Mouse (Mus musculus): Measurements from ENCODE around the gene Mybphl. TPM values are rescaled to one million over a fixed set of nuclear protein-coding genes. Genes with fewer than 3 reads are reported as not detected.

The Mybphl gene
- polyA plus RNA-seq, 1 experiment, result 0.12 TPM

DNA sequence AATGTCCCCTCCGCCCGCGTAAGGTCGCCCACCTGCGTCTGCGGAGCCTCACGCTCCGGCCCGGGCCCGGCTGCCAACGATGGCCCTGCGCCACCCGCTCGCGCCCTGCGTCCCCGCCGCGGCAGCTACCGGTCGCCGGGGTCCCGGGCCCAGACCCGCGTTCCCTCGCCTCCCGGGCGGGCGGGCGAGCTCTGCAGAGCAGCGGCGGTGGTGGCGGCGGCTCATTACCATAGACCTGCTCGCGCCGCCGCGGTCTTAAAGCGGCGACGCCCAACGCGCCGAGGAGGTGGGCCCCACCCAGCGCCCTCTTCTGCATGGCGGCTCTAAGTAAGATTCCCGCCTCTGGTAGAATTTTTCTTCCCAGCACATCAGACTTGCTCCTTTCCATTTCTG lies 51.1 kb downstream of the Mybphl start:
- TF ChIP-seq CTCF (IDR thresholded peaks at IDR 0.05; ENCODE audit: control insufficient read depth, insufficient read depth, insufficient replicate concordance, low read depth, low read length) (no peak), POLR2A (IDR thresholded peaks at IDR 0.05; ENCODE audit: control insufficient read depth, low read depth, low read length) (peak; percentile 29; the same call in 1 of the 2 replicates)
- Histone ChIP-seq H3K27me3 (ENCODE audit: control insufficient read depth, insufficient read depth, low read length) (no peaks in the 10 kb centered on the region), H3K4me3 (ENCODE audit: control insufficient read depth, low read depth, low read length) (peak overlapping the region; percentile 77), H3K4me1 (ENCODE audit: control insufficient read depth, insufficient read depth, low read length) (peaks cover 21% of the 10 kb centered on the region), H3K36me3 (ENCODE audit: control insufficient read depth, insufficient read depth, low read length) (no peaks in the 10 kb centered on the region), H3K27ac (ENCODE audit: control insufficient read depth, insufficient read depth, low read depth, low read length) (no peak overlapping the region)

DNA sequence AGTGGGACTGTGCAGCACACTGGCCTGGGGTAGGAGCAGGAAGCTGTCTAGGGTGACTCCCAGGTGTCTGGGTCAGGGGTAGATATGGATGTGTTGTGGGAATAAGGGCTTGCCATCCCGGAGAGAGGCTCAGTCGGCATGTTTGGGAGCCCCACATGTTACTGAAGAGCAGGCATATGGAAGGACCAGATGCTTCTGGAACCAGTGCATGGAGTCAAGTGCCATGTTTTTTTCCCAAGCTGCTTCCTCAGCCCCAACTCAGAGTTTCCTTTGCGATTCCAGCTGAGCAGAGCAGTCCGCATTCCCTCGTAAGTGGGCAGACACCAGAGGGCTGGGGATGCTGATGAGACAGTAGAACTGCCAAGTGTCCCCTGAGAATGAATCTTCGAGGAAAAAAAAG lies 58.3 kb downstream of the Mybphl start:
- TF ChIP-seq CTCF (IDR thresholded peaks at IDR 0.05; ENCODE audit: control insufficient read depth, insufficient read depth, insufficient replicate concordance, low read depth, low read length), result no peak
- no peak for TF ChIP-seq POLR2A (IDR thresholded peaks at IDR 0.05; ENCODE audit: control insufficient read depth, low read depth, low read length)
- H3K27ac ChIP-seq (ENCODE audit: control insufficient read depth, insufficient read depth, low read depth, low read length), result no peak overlapping the region
- H3K27me3 ChIP-seq (ENCODE audit: control insufficient read depth, insufficient read depth, low read length), result no peaks in the 10 kb centered on the region
- peaks cover 5% of the 10 kb centered on the region for H3K4me1 ChIP-seq (ENCODE audit: control insufficient read depth, insufficient read depth, low read length)
- H3K36me3 ChIP-seq (ENCODE audit: control insufficient read depth, insufficient read depth, low read length), result no peaks in the 10 kb centered on the region
- H3K4me3 ChIP-seq (ENCODE audit: control insufficient read depth, low read depth, low read length), result no peak overlapping the region

DNA sequence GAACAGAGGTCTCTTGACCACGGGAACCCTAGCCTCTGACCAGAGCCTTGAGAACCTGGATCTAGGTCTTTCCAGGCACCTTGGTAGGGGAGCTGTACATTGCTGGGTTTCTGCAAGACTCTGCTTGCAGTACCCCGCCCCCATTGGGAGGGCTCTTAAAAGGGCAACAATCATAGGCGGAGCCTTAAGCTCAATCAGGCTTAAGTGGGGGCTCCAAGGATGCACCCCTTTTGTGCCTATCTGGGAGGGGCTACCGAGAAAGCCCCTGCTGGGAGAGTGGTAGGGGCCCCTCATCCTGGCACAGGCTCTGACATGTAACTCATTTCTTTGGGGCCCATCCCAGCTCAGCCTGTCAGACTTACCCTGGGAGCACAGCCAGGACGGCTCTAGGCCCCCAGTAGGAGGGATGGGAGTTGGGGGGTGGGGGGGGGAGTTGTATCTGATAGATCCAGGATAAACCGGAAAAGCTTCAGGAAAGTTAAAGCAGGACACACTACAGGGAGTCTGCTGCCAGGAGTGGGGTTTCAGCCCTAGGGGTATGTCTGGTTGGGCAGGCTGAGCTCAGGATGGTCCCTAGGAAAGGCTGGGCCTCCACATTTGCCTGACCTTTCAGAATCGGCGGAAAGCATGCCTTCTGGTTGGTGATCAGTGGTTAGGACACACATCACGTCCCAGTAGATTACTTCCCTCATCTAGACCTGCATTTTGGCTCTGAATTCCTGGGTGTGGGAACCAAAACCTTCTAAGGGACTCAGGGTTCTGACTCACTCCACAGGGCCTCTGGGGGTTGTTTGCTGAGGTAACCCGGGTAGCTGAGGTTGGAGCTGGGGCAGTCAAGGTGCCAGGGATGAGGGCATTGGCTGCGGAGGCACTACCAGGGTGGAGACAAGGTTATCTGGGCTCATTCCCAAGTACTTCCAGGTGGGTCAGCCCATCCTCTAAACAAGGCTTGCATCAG lies 59.4 kb downstream of the Mybphl start:
- TF ChIP-seq POLR2A (IDR thresholded peaks at IDR 0.05; ENCODE audit: control insufficient read depth, low read depth, low read length) (no peak), CTCF (IDR thresholded peaks at IDR 0.05; ENCODE audit: control insufficient read depth, insufficient read depth, insufficient replicate concordance, low read depth, low read length) (no peak)
- Histone ChIP-seq H3K4me1 (ENCODE audit: control insufficient read depth, insufficient read depth, low read length) (peaks cover 5% of the 10 kb centered on the region), H3K27ac (ENCODE audit: control insufficient read depth, insufficient read depth, low read depth, low read length) (no peak overlapping the region), H3K4me3 (ENCODE audit: control insufficient read depth, low read depth, low read length) (no peak overlapping the region), H3K36me3 (ENCODE audit: control insufficient read depth, insufficient read depth, low read length) (no peaks in the 10 kb centered on the region; the same call in 1 of the 2 replicates), H3K27me3 (ENCODE audit: control insufficient read depth, insufficient read depth, low read length) (no peaks in the 10 kb centered on the region)

DNA sequence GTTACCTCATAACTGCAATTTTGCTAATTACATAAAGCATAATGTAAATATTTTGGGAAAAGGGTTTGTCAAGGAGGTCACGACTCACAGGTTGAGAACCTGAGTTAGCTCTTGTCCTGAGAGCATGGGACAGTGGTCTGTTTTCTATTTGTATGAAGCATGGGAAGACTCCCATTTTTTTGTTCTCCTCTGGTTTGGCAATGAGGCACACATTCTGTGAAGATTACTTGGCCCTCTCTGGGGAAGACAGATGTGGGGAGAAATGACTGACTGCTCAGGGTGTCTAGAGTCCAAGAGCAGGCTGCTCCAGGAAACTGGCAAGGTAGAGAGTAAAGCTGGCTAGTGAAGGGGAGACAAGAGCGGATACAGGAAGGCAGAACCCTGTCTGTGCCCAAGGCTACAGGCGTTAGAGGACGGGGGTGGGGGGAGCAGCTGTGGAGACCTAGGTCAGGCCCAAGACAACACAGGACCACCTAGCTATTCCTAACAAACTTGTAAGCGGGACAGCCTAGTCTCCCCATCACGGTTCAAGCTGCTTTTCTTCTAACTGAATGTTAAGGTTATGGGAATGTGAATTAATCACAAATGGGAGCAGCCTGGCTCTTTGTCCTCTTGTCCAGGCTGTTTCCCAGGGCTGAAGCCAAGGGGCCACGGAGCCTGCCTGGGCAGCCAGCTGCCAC lies 60.4 kb downstream of the Mybphl start:
- H3K4me1 ChIP-seq (ENCODE audit: control insufficient read depth, insufficient read depth, low read length), result peaks cover 5% of the 10 kb centered on the region
- no peak overlapping the region for H3K4me3 ChIP-seq (ENCODE audit: control insufficient read depth, low read depth, low read length)
- no peaks in the 10 kb centered on the region for H3K27me3 ChIP-seq (ENCODE audit: control insufficient read depth, insufficient read depth, low read length)
- H3K36me3 ChIP-seq (ENCODE audit: control insufficient read depth, insufficient read depth, low read length), result no peaks in the 10 kb centered on the region; the same call in 1 of the 2 replicates
- no peak for TF ChIP-seq POLR2A (IDR thresholded peaks at IDR 0.05; ENCODE audit: control insufficient read depth, low read depth, low read length)
- no peak for TF ChIP-seq CTCF (IDR thresholded peaks at IDR 0.05; ENCODE audit: control insufficient read depth, insufficient read depth, insufficient replicate concordance, low read depth, low read length)
- no peak overlapping the region for H3K27ac ChIP-seq (ENCODE audit: control insufficient read depth, insufficient read depth, low read depth, low read length)

DNA sequence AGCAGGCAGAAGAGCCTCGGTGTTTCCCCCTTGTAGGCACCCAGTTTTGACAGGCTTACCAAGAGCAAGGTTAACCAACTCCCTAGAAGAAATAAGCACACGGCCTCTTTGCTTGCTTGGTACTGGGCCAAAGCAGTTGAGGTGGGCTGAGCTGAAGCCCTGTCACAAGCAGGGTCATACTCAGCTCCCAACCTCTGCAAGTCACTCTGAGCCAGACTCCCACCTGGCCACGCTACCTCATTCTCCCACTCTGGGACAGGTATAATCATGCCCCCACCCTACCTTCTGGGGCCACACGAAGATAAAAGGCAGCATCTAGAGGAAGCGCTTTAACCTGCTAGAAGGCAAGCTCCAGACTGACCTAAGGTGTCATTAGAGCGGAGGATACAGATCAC lies 60.9 kb downstream of the Mybphl start:
- TF ChIP-seq POLR2A (IDR thresholded peaks at IDR 0.05; ENCODE audit: control insufficient read depth, low read depth, low read length), result no peak
- TF ChIP-seq CTCF (IDR thresholded peaks at IDR 0.05; ENCODE audit: control insufficient read depth, insufficient read depth, insufficient replicate concordance, low read depth, low read length), result no peak
- Histone ChIP-seq H3K36me3 (ENCODE audit: control insufficient read depth, insufficient read depth, low read length) (no peaks in the 10 kb centered on the region; the same call in 1 of the 2 replicates), H3K27me3 (ENCODE audit: control insufficient read depth, insufficient read depth, low read length) (no peaks in the 10 kb centered on the region), H3K27ac (ENCODE audit: control insufficient read depth, insufficient read depth, low read depth, low read length) (no peak overlapping the region), H3K4me3 (ENCODE audit: control insufficient read depth, low read depth, low read length) (no peak overlapping the region), H3K4me1 (ENCODE audit: control insufficient read depth, insufficient read depth, low read length) (peaks cover 5% of the 10 kb centered on the region)

Other genes with a start within 250 kb of the Mybphl start
- 11.9 and 15.8 TPM in 2 replicates for gene Gnai3, start 218.8 kb upstream of the Mybphl start, polyA plus RNA-seq (2012; rRNA removed)
- gene Gpr61, start 210.0 kb upstream of the Mybphl start, polyA plus RNA-seq (2012; rRNA removed), result 1.4 and 1.5 TPM in 2 replicates
- gene Amigo1, start 178.6 kb upstream of the Mybphl start, polyA plus RNA-seq (2012; rRNA removed), result 1.1 and 2.2 TPM in 2 replicates
- 1.7 and 2.2 TPM in 2 replicates for gene Cyb561d1, start 163.7 kb upstream of the Mybphl start, polyA plus RNA-seq (2012; rRNA removed)
- gene Atxn7l2, start 154.0 kb upstream of the Mybphl start, polyA plus RNA-seq (2012; rRNA removed), result 9.2 and 11.0 TPM in 2 replicates
- 0.59 and 0.88 TPM in 2 replicates for gene Sypl2, start 138.3 kb upstream of the Mybphl start, polyA plus RNA-seq (2012; rRNA removed)
- gene Psma5, start 108.0 kb upstream of the Mybphl start, polyA plus RNA-seq (2012; rRNA removed), result 31.5 and 38.2 TPM in 2 replicates
- gene Sort1, start 80.8 kb upstream of the Mybphl start, polyA plus RNA-seq (2012; rRNA removed), result 51.4 and 55.4 TPM in 2 replicates
- 0.54 and 1.1 TPM in 2 replicates for gene Psrc1, start 18.9 kb downstream of the Mybphl start, polyA plus RNA-seq (2012; rRNA removed)
- 17.0 and 17.7 TPM in 2 replicates for gene Celsr2, start 50.6 kb downstream of the Mybphl start, polyA plus RNA-seq (2012; rRNA removed)
- gene Sars, start 80.3 kb downstream of the Mybphl start, polyA plus RNA-seq (2012; rRNA removed), result 13.0 and 14.4 TPM in 2 replicates
- 680 and 743 TPM in 2 replicates for gene 1700013F07Rik, start 169.2 kb downstream of the Mybphl start, polyA plus RNA-seq (2012; rRNA removed)
- 144 and 149 TPM in 2 replicates for gene 5330417C22Rik, start 171.6 kb downstream of the Mybphl start, polyA plus RNA-seq (2012; rRNA removed)
- 3.2 and 4.0 TPM in 2 replicates for gene Tmem167b, start 197.6 kb downstream of the Mybphl start, polyA plus RNA-seq (2012; rRNA removed)
- 7.3 and 12.1 TPM in 2 replicates for gene Taf13, start 206.8 kb downstream of the Mybphl start, polyA plus RNA-seq (2012; rRNA removed)
- gene Wdr47, start 226.4 kb downstream of the Mybphl start, polyA plus RNA-seq (2012; rRNA removed), result 11.2 and 14.3 TPM in 2 replicates